Mouse (Mus musculus) adrenal gland, adult 2 months (tissue): ENCODE data around the gene Pbp2. TPM values are rescaled to one million over a fixed set of nuclear protein-coding genes. Genes with fewer than 3 reads are reported as not detected.
A peak's percentile ranks its signal among the peaks of the same experiment; 100 is the strongest.

Experiments
- DNase-seq: peaks from one replicate; pipeline ENCODE4 v3.0.0; 2021
- long read RNA-seq: library from polyadenylated mRNA; stranded (forward); transcript quantifications from one replicate; pipeline ENCODE4 v2.0.0, GENCODE M21; 2021
- polyA plus RNA-seq: library from polyadenylated mRNA; depleted of rRNA; stranded (reverse); fragments of >200 nt; gene quantifications from 2 replicates; pipeline ENCODE4 v1.2.3, GENCODE M21; 2012; rRNA removed
- total RNA-seq, 2 experiments: library from RNA; stranded (reverse); gene quantifications; 2 replicates each; pipeline ENCODE4 v1.2.3; 2021

Pbp2 gene
- total RNA-seq = not detected
- not detected in 2 replicates for polyA plus RNA-seq
- long read RNA-seq = 0 reads

GRCm38 (mm10) chr6:135310305-135310704 lies at the start of gene Pbp2:
Gene Pbp2 (minus strand): TSS chr6:135310405.
- DNase-seq = no peak

- DNase-seq = no peak
These were observed 44.7 kb upstream of the Pbp2 start for GRCm38 (mm10) chr6:135354953-135355352.

GRCm38 (mm10) chr6:135352537-135352936 lies 42.3 kb upstream of the Pbp2 start:
- no peak for DNase-seq

- DNase-seq = no peak
These were observed 41.6 kb upstream of the Pbp2 start for GRCm38 (mm10) chr6:135351638-135352302.

- DNase-seq = peak; percentile 28
These were observed 30.8 kb upstream of the Pbp2 start for GRCm38 (mm10) chr6:135341076-135341378.

- DNase-seq = peak; percentile 29
These were observed 30.3 kb upstream of the Pbp2 start for GRCm38 (mm10) chr6:135340355-135341075.

GRCm38 (mm10) chr6:135336376-135336775 lies 26.2 kb upstream of the Pbp2 start:
- DNase-seq = no peak

GRCm38 (mm10) chr6:135333994-135334651 lies 23.9 kb upstream of the Pbp2 start:
- no peak for DNase-seq

GRCm38 (mm10) chr6:135332737-135333281 lies 22.6 kb upstream of the Pbp2 start:
- DNase-seq = no peak

- no peak for DNase-seq
These were observed 21.7 kb upstream of the Pbp2 start for GRCm38 (mm10) chr6:135331916-135332315.

- no peak for DNase-seq
These were observed 16.6 kb upstream of the Pbp2 start for GRCm38 (mm10) chr6:135326847-135327246.

- DNase-seq = no peak
These were observed 14.6 kb upstream of the Pbp2 start for GRCm38 (mm10) chr6:135324686-135325300.

- no peak for DNase-seq
These were observed 13.9 kb upstream of the Pbp2 start for GRCm38 (mm10) chr6:135324111-135324510.

- peak; percentile 58 for DNase-seq
These were observed 13.2 kb upstream of the Pbp2 start for GRCm38 (mm10) chr6:135323311-135323982.

GRCm38 (mm10) chr6:135322749-135323148 lies 12.5 kb upstream of the Pbp2 start:
- no peak for DNase-seq

- no peak for DNase-seq
These were observed 9.3 kb upstream of the Pbp2 start for GRCm38 (mm10) chr6:135319431-135319933.

GRCm38 (mm10) chr6:135316141-135316540 lies 5.9 kb upstream of the Pbp2 start:
- no peak for DNase-seq

- DNase-seq = no peak
These were observed 3.8 kb upstream of the Pbp2 start for GRCm38 (mm10) chr6:135313981-135314380.

- no peak for DNase-seq
These were observed 1.8 kb upstream of the Pbp2 start for GRCm38 (mm10) chr6:135312038-135312437.

- DNase-seq = no peak
These were observed 5.5 kb downstream of the Pbp2 start for GRCm38 (mm10) chr6:135304576-135305260.
